Mouse (Mus musculus) gastrocnemius, postnatal 4 days (tissue): ENCODE data around the gene Sall4. TPM values are rescaled to one million over a fixed set of nuclear protein-coding genes. Genes with fewer than 3 reads are reported as not detected.

Experiments
- total RNA-seq, 2 experiments: library from RNA; stranded (reverse); gene quantifications; 2 replicates each; pipeline ENCODE4 v1.2.3; 2021

Sall4 gene
- total RNA-seq, 2 experiments from 2014 or later: 0.31 to 0.39 TPM

Other genes starting within 250 kb of the Sall4 start
- gene Nfatc2, start 166.3 kb downstream of the Sall4 start, total RNA-seq: 10 to 100 TPM; 23.5 to 24.7 TPM
- gene Atp9a, start 25.5 kb downstream of the Sall4 start, total RNA-seq: 10 to 100 TPM; 69.3 to 86.1 TPM
- gene Zfp64, start 187.6 kb upstream of the Sall4 start, total RNA-seq: 10 to 100 TPM; 15.7 to 16.4 TPM